Mouse (Mus musculus) liver, embryonic 16.5 days (tissue): Measurements from ENCODE around the gene Barhl1. TPM values are rescaled to one million over a fixed set of nuclear protein-coding genes. Genes with fewer than 3 reads are reported as not detected.

Source experiments
- ATAC-seq: fragments of 200-750 bp; cut with Nextera tagmentation; 2 replicates; pipeline ENCODE4 v1.8.0; 2017; ENCODE audit warnings: low read depth, mild to moderate bottlenecking, moderate number of reproducible peaks, moderate library complexity
- H3K27ac ChIP-seq: fragments of 300-500 bp; sonication (generic); 2 replicates; pipeline ENCODE4 v1.5.1; 2014; ENCODE audit warnings: mild to moderate bottlenecking, low read length
- H3K27me3 ChIP-seq: fragments of 300-500 bp; sonication (generic); 2 replicates; pipeline ENCODE4 v1.6.1; 2014; ENCODE audit warnings: low read depth, low read length, mixed read lengths; ENCODE audit not compliant: control insufficient read depth, insufficient read depth
- H3K36me3 ChIP-seq: fragments of 300-500 bp; sonication (generic); 2 replicates; pipeline ENCODE4 v1.6.1; 2014; ENCODE audit warnings: mild to moderate bottlenecking; ENCODE audit not compliant: control insufficient read depth, insufficient read depth
- H3K4me1 ChIP-seq: fragments of 300-500 bp; sonication (generic); 2 replicates; pipeline ENCODE4 v1.6.1; 2014; ENCODE audit warnings: low read depth, low read length, mixed read lengths; ENCODE audit not compliant: control insufficient read depth
- H3K4me2 ChIP-seq: fragments of 300-500 bp; sonication (generic); 2 replicates; pipeline ENCODE4 v1.6.1; 2014; ENCODE audit warnings: low read depth, low read length, mixed read lengths
- H3K4me3 ChIP-seq: fragments of 300-500 bp; sonication (generic); 2 replicates; pipeline ENCODE4 v1.5.1; 2014; ENCODE audit warnings: low read depth, mild to moderate bottlenecking, low read length
- H3K9ac ChIP-seq: fragments of 300-500 bp; sonication (generic); 2 replicates; pipeline ENCODE4 v1.6.1; 2014; ENCODE audit warnings: low read depth, low read length
- H3K9me3 ChIP-seq: fragments of 300-500 bp; sonication (generic); replicated peaks from 2 replicates; pipeline ENCODE4 v1.6.1; 2016; ENCODE audit warnings: low read length; ENCODE audit not compliant: control insufficient read depth
- WGBS: fragments of 180-500 bp; shearing (Covaris S2); extraction: QIAGEN DNeasy Blood & Tissue Kit; methylation state at CpG from one replicate; pipeline ENCODE4 v1.1.7; 2014; ENCODE audit not compliant: insufficient replicate concordance; 5-methylcytosine and 5-hydroxymethylcytosine counted together
- polyA plus RNA-seq: library from polyadenylated mRNA; unstranded; fragments of >200 nt; fragmentation: Nextera tagmentation; extraction: Ambion mirVana; gene quantifications from 2 replicates; pipeline ENCODE4 v1.2.1, GENCODE M21; 2015

Barhl1 gene
- polyA plus RNA-seq, 1 experiment from 2014 or later, result not detected

DNA sequence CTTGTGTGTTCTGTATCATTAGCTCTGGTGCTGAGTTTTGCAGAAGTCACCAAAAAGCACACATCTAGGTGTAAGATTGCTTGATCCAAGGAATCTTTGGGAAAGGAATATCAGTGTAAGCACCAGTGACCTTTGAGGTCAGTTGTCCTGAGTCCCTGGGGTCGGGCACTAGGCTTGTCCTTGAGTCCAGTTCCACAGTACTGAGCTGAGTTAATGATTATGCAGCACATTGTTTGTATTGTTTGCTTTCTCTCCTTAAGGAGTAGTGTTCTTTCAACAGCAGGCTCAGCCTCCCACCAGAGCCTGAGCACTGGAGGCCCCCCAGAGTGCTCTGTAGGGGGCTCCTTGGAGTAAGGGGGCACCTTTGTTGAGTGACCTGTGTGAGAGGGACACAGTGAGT lies 23.7 kb downstream of the Barhl1 start:
- ATAC-seq, result no peak
- Histone ChIP-seq H3K9me3 (no peaks in the 10 kb centered on the region), H3K36me3 (no peaks in the 10 kb centered on the region; the same call in 1 of the 2 replicates), H3K9ac (no peak overlapping the region), H3K4me2 (no peak overlapping the region), H3K27ac (no peak overlapping the region), H3K4me1 (no peaks in the 10 kb centered on the region), H3K27me3 (no peaks in the 10 kb centered on the region), H3K4me3 (no peak overlapping the region)
- WGBS, result 46% methylated on average over 1 of the region's 1 CpGs

GRCm38 (mm10) chr2:28884914-28885313 lies 31.6 kb downstream of the Barhl1 start:
- Histone ChIP-seq H3K27me3 (no peaks in the 10 kb centered on the region), H3K36me3 (peaks cover 3% of the 10 kb centered on the region; the same call in 1 of the 2 replicates), H3K4me2 (no peak overlapping the region), H3K9ac (no peak overlapping the region), H3K4me1 (no peaks in the 10 kb centered on the region), H3K27ac (no peak overlapping the region), H3K4me3 (no peak overlapping the region), H3K9me3 (no peaks in the 10 kb centered on the region)
- WGBS, result 82% methylated on average over 4 of the region's 4 CpGs
- ATAC-seq, result no peak

DNA sequence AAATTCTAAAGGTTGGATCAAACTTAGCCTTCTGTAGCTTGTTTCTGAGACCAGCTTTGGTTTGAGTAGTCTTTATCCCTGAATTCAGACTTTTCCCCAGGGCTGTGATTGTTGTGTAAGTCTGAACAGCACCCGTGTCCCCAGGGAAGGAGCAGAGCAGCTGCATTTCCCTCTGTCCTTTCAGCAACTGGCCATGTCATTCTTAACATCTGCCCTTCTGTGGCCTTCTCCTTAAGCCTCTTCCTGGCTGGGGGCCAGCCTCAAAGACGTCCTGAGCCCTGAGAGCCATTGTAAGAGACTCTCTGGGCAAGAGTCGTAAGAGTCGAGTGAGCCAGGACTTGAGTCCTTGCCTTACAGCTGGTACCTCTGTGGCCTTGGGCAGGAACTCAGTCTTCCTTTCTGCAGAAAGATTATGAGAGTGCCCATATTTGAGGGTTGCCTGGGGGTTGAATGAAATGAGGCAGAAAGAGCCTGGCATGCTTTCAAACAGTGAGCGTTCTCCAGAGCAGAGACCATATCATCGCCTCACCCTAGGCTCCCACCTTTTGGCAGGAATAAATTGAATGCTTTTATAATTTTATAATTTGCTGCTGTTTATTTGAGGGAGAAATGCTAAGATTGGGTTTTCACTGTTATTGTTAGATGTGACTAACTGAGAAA lies 33.5 kb downstream of the Barhl1 start:
- Histone ChIP-seq H3K9ac (no peak overlapping the region), H3K4me1 (no peaks in the 10 kb centered on the region), H3K9me3 (no peaks in the 10 kb centered on the region), H3K27ac (no peak overlapping the region), H3K27me3 (no peaks in the 10 kb centered on the region), H3K4me3 (no peak overlapping the region), H3K36me3 (peaks cover 3% of the 10 kb centered on the region; the same call in 1 of the 2 replicates), H3K4me2 (no peak overlapping the region)
- ATAC-seq, result no peak
- WGBS, result 82% methylated on average over 6 of the region's 6 CpGs

DNA sequence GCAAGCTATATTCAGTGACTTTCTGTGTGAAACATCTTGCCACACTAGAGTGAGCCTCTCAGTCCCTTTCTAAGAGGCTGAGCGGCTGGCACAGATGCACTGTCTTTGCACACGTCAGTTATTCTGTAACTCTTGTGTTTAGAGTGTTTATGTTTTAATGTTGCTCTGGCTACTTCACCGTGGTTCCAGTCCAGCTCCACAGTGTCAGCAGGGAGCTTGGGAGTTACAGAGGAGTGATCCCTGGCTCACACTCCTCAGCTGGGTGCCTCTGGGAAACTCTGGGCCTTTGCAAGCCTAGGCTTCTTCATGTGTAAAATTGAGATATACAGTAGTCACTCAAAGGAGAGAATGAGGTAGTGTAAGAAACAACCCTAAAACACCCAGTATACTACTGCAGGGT lies 34.4 kb downstream of the Barhl1 start:
- Histone ChIP-seq H3K9me3 (no peaks in the 10 kb centered on the region), H3K4me1 (no peaks in the 10 kb centered on the region), H3K4me2 (no peak overlapping the region), H3K27me3 (no peaks in the 10 kb centered on the region), H3K4me3 (no peak overlapping the region), H3K36me3 (peaks cover 3% of the 10 kb centered on the region; the same call in 1 of the 2 replicates), H3K27ac (no peak overlapping the region), H3K9ac (no peak overlapping the region)
- WGBS, result 77% methylated on average over 3 of the region's 3 CpGs
- no peak for ATAC-seq

- Histone ChIP-seq H3K4me1 (no peaks in the 10 kb centered on the region), H3K4me2 (no peak overlapping the region), H3K27me3 (no peaks in the 10 kb centered on the region), H3K36me3 (peaks cover 3% of the 10 kb centered on the region; the same call in 1 of the 2 replicates), H3K9ac (no peak overlapping the region), H3K9me3 (no peaks in the 10 kb centered on the region), H3K4me3 (no peak overlapping the region), H3K27ac (no peak overlapping the region)
- ATAC-seq, result no peak
- WGBS, result 79% methylated on average over 3 of the region's 3 CpGs
Measured at GRCm38 (mm10) chr2:28881275-28881674, 35.2 kb downstream of the Barhl1 start.

GRCm38 (mm10) chr2:28875554-28875953 lies 40.9 kb downstream of the Barhl1 start:
- H3K9me3 ChIP-seq, result no peaks in the 10 kb centered on the region
- WGBS, result 79% methylated on average over 11 of the region's 11 CpGs
- no peaks in the 10 kb centered on the region for H3K4me1 ChIP-seq
- no peak overlapping the region for H3K27ac ChIP-seq
- H3K27me3 ChIP-seq, result no peaks in the 10 kb centered on the region
- H3K9ac ChIP-seq, result no peak overlapping the region
- no peaks in the 10 kb centered on the region for H3K36me3 ChIP-seq
- H3K4me2 ChIP-seq, result no peak overlapping the region
- no peak for ATAC-seq
- no peak overlapping the region for H3K4me3 ChIP-seq

DNA sequence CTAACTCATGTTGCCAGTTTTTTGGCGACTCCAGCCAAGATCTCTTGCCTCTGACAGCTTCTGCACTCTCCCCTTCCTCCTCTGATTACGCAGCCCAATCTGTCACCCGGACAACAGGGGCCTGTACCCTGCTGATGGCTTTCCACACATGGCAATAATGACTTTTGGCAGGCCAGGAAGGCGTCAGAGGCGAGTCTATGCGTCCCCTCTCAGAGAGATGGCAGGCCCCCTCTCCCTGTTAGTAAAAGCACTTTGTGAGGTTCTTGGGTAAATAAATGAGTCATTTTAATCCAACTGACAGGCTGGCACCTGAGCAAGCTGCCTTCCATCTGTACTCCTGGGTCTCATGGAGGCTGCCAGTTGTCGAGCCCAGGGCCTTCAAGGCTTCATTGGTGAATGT lies 49.0 kb downstream of the Barhl1 start:
- H3K27me3 ChIP-seq, result no peaks in the 10 kb centered on the region
- 70% methylated on average over 7 of the region's 7 CpGs for WGBS
- H3K4me3 ChIP-seq, result no peak overlapping the region
- no peak for ATAC-seq
- H3K4me1 ChIP-seq, result no peaks in the 10 kb centered on the region
- H3K4me2 ChIP-seq, result no peak overlapping the region
- H3K9me3 ChIP-seq, result no peaks in the 10 kb centered on the region
- H3K9ac ChIP-seq, result no peak overlapping the region
- peaks cover 3% of the 10 kb centered on the region; the same call in 1 of the 2 replicates for H3K36me3 ChIP-seq
- H3K27ac ChIP-seq, result no peak overlapping the region

- H3K4me3 ChIP-seq, result no peak overlapping the region
- no peak overlapping the region for H3K4me2 ChIP-seq
- H3K36me3 ChIP-seq, result peaks cover 4% of the 10 kb centered on the region; the same call in 1 of the 2 replicates
- H3K27me3 ChIP-seq, result no peaks in the 10 kb centered on the region
- no peak for ATAC-seq
- no peaks in the 10 kb centered on the region for H3K9me3 ChIP-seq
- H3K4me1 ChIP-seq, result no peaks in the 10 kb centered on the region
- no peak overlapping the region for H3K9ac ChIP-seq
- no peak overlapping the region for H3K27ac ChIP-seq
Measured at GRCm38 (mm10) chr2:28863857-28864256, 52.6 kb downstream of the Barhl1 start.

DNA sequence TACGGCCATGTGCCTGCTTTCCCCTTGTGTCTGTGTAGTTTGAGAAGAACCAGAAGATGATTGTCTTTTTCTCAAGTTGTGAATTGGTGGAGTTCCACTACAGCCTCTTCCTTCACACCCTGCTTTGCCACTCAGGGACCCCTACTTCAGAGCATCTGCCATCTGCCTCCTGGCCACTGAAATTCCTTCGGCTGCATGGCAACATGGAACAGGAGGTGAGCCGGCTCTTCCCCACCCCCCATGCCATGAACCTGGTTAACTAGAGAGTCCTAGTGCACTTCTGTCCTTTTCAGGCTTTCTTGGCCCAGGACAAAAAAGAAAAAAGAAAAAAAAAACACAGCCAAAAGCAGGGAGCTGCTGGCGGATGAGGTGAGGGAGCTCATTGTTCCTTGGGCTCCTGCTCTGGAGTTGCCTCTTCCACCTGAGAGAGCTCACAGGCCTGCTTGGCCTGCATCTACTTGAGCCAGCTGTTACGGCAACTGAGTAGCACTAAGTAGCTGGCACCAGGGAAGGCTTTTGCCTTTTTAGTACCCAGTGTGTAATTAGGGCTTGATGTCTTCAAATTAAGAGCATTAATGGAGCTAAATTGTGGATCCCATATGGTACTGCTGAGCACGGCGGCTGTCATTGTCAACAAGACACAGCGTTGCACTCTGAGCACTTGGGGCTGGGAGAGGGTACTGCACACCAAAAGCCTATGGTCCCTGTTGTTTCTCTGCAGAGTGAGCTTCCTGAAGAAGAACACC lies 55.6 kb downstream of the Barhl1 start:
- Histone ChIP-seq H3K36me3 (peaks cover 2% of the 10 kb centered on the region; the same call in 1 of the 2 replicates), H3K27me3 (no peaks in the 10 kb centered on the region), H3K9ac (no peak overlapping the region)

More for the DNA sequence above, 55.6 kb downstream of the Barhl1 start:
- no peak for ATAC-seq
- no peaks in the 10 kb centered on the region for H3K9me3 ChIP-seq
- no peaks in the 10 kb centered on the region for H3K4me1 ChIP-seq
- H3K4me3 ChIP-seq, result no peak overlapping the region
- no peak overlapping the region for H3K4me2 ChIP-seq
- H3K27ac ChIP-seq, result no peak overlapping the region
- WGBS, result 81% methylated on average over 8 of the region's 8 CpGs
